Mouse (Mus musculus) lung, postnatal 36 days (tissue): ENCODE data around the gene Pin1rt1.
A peak's percentile ranks its signal among the peaks of the same experiment; 100 is the strongest.

Experiments
- DNase-seq: peaks from one replicate; pipeline ENCODE4 v3.0.0; 2022; ENCODE audit warnings: mixed read lengths

The Pin1rt1 gene

DNA sequence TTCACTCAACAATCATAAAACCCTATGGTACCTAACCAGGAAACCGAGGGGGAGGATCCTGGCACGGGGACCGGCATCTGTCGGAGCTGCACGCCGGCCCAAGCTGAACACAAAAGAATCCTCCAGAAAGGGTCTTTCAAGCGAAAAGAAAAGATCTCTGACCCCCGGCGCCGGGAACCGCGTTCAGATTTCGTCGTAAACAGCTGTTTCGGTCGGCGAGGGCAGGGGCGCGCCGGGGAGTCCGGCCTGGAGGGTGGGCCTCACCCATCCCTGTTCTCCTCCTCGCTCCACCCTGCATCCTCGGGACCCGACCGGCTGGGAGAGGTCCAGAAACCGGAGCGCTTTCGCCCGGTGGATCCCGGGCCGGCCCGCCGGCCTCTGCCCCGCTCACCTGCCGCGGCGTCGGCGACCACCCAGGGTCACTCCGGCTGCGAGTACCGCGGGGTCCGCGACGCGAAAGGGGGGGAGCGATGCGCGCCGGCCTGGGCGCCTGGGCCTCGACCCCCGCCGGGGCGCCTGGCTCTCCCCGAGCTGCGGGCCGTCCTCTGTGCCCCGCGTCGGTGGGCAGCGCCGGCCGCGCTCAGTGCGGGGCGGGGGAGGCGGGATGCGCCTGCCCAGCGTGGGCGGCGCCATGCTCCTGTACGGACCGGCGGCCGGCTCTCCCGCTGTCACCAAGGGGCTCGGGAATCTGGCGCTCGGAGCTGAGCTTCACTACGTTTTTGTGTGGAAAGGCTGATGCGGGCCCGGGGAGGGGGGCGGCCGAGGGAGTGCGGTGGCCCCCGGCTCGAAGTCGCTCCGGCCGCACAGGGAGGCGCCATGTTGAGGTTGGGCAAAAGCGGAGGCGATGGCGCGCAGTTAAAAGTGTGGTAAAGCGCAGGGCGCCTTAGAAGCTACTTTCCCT lies 4.3 kb downstream of the Pin1rt1 start, which contains the start of gene Tcp11l1:
Gene Tcp11l1, minus strand, starts transcription at position 585 of the 901 bp plus-strand sequence.
- DNase-seq, result peak; percentile 64

DNA sequence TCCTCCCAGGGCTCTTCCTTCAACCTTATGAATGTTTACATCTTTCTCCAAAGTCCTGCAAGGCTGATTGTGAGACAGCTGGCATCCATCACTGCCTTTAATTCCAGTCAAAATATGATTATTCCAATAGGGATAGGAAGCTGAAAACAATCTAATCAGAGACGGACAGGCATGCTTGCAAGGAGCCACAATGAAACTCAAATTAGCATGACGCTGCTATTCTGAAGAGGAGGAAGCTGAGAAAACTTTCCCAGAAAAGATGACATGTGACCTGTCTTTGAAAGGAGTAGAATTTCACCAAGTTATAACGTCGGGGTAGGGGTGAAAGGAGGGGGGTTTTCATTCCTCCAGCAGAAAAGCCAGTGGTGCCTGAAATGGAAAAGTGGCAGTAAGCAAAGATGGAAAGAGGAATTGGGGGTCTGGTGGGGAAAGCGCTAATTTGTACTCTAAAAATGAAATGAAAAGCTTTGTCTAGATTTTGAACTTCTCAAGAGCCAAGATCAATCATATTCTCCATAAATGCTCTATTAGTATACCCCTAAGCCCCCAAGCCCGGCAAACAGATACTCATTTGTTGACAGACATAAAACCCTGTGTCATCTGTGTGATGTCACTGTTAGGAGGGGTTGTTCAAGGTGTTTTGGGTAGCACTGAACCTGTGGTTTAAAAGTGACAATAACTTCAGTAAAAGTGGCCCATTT lies 5.4 kb downstream of the Pin1rt1 start:
- no peak for DNase-seq

DNA sequence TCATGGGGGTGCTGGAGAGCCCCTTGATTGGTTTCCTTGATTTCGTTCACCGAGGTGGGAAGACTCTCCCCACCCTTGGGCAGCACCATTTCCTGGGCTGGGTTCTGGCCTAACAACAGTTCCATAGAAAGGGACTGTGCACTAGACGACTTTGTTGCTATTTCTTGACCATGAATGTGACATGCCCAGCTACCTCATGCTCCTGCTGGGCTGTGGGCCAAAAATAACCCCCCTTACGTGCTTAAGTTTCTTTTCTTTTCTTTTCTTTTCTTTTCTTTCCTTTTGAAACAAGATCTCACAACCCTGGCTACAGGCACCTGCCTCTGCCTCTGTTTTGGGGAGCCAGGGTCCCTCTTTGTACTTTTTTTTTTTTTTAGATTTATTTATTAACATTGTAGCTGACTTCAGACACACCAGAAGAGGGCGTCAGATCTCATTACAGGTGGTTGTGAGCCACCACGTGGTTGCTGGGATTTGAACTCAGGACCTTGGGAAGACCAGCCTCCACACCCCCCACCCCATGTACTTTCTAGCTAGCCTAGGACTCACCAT lies 6.3 kb downstream of the Pin1rt1 start:
- no peak for DNase-seq

DNA sequence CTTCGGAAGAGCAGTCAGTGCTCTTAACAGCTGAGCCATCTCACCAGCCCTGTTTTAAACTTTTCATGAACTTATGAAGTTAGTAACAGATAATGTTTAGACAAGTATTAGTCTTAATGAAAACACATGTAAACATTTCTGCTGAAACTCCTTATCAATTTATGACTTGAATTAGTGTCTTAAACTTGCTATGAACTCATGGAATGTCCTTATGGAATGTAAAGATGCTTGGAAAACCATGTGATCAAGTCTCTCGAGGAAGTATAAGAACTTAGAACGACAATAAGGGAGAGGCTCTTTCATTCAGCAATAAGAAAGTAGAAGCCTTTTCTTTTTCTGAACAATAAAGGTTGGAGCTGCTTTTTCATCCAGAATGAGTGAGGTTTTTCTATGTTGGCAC lies 11.8 kb downstream of the Pin1rt1 start:
- DNase-seq, result no peak

DNA sequence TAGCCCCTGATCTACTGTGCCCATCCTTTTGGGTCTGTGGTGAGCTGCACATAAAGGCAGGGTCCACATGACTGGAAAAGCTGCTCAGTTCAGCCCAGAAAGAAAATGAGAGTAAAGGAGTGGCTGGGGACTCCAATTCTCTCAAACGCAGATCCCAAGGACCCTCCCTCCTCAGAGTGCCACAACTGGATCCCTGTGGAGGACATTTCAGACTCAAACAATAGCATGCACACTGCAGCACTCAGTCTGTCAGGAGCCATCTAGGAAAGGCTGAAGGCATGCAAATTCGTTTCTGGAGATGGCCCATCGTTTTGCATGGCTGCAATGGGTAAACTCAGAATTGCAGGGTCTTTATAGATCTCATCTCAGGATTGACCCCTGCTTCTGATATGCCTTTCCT lies 13.0 kb downstream of the Pin1rt1 start:
- DNase-seq, result no peak

DNA sequence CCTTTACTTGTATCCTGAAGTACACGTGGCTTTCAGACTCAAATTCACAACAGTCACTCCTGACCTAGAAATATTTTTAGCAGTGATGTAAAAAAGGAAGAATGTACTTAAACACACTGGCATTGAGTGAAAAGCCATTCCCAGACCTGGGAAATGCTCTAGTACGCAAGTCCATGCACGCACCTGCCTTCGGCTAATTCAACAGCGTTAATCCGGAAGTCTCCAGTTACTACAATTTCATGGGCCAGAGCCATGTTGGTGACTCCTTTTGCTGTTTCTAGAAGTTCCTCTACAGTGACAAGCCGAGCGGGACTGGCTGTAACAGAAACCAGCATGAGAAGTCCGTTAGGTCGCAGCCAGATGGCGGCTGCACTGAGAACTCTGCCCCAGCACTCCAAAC lies 16.5 kb downstream of the Pin1rt1 start:
- no peak for DNase-seq

DNA sequence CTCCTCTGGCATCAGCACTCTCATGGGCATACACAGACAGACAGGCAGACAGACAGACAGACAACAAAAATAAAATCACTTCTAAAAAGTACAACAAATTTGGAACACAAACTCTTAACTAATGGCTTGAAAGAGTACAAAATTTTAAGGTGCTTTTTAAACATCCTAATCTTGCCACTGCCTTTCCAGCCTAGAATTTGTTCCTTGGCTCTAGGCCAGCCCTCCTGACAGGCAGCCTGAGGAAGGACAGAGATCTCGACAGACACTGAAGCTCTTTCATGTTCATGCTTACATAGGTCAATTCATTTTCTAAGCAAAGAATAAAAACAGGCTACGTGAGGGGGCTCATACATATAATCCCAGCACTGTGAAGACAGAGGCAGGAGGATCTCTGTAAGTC lies 23.6 kb downstream of the Pin1rt1 start:
- no peak for DNase-seq

DNA sequence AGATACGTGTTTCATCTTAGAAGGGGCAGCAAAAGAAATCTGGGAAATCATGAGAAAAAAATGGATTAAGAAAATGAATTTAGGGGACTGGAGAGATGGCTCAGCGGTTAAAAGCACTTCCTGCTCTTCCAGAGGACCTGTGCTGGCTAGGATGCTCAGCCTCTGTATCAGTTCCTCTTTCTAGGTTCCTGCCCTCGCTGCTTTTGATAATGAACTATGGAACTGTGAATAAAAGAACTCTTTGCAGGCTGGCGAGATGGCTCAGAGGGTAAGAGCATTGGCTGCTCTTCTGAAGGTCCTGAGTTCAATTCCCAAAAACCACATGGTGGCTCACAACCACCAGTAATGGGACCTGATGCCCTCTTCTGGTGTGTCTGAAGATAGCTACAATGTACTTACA lies 25.5 kb downstream of the Pin1rt1 start:
- no peak for DNase-seq

DNA sequence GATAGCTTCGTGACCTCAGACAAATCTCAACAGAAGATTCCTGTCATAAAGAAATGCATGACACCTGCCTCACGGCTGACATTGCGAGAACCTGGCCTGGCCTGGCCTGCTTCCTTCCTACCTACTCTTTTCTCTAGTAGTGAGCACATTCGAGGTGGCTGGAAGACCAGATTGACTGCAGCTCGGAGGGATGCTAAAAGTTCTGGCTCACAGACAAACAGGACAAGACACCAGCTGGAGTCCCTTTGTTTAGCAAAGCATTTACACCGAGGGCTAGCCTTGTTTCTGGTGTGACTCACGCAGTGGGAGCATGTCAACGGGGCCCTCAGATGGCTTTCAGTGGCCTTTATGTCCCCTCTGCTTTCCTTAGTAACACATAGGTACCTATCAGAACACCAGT lies 27.5 kb downstream of the Pin1rt1 start:
- DNase-seq, result no peak

DNA sequence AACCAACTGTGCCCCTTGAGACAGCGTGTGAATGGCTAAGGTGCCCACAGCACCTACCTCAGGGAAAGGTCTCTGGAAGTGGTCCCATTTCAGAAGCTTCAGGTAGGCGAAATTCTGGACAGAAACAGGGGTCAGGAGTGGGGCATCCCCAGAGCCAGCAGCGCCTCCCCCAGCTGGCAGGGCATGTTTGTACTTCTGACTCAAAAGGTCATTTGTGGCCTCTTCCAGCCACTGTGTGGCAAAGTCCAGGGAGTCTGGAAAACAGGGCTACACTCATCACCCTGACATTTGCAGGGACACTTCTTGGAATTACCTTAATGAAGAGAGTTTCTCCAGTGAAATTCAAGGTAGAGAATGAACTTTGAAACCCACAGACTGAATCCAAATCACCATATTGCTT lies 27.9 kb downstream of the Pin1rt1 start:
- no peak for DNase-seq

DNA sequence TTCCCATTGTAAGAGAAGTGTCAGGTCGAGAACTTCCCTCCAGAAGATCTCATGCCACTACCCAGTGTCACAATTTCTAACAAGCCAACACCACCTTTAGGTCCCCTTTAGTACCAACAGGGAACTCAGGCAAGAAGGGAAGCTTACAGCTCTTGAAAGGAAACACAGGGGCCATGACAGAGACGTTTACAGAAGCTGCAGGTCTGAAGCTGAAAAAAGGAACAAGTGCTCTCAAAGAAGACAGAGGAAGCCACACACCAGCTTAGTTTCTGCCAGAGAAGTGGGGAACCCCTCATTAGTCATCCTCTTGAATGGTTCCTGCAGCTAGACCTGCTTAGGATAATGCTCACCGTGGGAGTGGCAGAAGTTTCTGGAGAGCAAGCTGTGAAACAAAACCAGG lies 28.9 kb downstream of the Pin1rt1 start:
- peak; percentile 14 for DNase-seq

DNA sequence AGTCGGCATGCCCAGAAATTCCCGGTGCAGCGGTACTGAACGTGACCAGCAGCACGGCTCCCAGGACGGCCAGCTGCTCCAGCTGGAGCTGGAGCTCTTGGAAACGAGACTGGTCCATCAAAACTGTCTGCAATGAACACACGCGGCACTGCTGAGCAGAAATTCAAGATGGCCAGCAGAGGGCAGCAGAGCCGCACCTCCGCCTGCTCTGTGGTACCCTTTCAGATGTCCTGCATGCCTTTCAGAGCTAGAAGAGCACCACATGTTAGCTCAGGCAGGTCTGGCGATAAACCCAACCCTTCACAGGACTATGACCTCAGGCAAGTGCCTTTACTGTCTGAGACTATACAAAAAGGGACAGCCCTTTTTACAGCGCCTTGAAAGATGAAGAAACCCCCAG lies 30.8 kb downstream of the Pin1rt1 start:
- DNase-seq, result peak; percentile 74

DNA sequence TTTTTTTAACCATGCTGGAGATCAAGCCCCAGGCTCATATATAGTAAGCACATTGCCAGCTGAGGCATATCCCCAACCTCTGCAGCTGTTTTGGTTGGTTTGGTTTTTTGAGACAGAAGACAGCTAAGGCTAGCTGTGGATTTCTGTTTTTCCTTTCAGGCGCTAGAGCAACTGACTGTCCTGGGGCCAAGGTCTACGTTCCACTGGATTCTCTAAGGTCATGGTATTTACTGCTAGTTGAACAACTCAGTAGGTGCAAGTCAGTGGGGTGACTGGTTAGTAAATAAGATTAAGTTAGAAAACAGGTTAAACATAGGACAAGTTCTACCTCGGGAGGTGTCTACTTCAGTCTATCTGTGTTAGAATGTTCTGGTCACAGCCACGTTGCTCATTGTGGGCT lies 31.4 kb downstream of the Pin1rt1 start:
- no peak for DNase-seq

DNA sequence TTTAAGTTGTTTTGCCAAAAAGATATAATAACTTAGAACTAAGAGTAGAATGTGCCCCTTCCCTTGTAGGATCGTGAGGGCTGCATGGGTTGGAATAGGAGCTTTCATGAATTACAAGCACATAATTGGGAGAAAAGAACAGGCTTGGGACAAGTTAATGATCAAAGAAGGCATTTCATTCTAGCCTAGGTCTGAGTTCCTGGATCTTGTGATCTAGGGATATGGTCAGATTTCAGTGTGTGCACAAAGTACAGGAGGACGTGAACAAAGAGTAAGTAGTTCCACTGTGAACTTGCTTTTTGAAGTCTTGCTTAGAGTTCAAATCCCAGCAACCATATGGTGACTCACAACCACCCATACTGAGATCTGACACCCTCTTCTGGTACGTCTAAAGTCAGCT lies 38.9 kb downstream of the Pin1rt1 start:
- no peak for DNase-seq

DNA sequence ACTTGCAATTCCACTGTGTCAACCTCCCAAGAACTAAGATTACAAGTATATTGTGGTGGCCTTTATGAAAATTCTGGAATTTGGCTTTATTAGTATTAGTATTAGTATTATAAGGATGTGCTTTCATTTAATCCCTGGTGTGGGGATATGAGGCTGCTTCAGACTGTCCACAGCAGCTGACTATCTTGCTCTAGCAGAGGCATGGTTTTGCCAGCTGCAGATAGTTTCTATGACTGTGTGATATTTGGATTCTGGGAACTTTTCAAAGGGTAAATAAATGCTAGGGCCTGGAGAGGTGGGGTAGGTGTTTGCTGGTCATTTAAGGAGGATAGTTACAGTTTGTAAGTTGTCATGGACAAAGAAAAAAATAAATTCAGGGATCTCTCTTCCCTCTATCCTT lies 44.5 kb downstream of the Pin1rt1 start:
- no peak for DNase-seq

DNA sequence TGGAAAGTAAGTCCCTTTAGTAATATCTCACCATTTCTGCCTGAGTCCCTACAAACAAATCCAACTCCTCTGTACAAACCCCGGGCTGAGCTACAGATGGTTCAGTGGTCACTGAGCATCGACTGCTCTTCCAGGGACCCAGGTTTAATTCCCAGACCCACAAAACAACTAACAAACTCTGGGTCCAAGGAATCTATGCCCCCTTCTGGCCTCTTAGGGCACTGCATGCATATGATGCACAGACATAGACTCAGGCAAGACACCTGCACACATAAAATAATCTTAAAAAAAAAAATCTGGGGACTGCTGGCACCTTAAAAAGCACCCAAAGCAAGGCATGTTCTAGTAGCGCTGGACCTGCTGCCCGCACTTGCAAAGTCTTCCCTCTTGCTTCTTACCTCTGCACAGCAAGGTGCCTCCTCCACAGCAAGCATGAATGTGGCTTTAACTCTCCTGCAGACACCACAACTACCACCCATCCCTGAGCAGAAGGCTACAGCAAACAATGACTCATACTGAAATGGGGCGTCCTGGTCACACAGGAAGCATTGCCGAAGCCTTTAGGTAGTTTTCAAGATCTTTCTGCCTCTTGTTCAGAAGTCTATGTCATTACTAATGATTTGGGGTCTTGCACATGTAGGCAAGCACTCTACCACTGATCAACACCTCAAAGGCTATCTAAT lies 46.9 kb downstream of the Pin1rt1 start:
- no peak for DNase-seq
